20 mouse cellular contexts compared by ENCODE assay signal in the genomic region with DNA sequence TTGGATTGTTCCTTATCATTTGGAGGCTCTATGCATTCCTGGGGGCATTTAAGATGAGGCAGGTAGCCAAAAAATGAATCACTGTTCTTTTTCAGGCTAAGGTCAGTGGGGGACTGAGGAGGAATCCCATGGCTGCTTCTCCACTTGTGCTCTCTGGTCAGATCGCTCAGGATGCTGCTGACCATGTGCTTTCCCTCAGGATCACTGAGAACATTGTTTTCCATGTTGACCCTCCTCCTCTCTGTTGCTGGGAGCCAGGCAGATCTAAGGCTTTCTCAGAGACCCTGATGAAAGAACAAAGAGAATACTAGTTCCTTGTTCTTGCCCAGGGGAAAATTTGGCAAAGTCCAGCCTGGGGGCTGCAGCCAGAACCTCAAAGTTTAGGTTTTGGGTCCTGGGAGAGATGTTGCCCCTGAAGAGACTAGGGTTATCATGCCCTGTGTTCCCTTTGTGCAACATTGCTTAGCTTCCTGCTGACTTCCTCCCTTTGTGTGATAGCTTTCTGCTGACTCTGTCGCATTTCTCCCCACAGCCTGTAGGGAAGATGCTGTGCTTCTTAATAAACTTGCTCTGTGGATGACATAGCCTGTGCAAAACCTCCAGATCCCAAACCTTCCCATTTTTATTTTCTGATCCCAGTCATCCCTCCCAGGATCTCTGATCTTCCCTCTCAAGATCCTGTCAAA. TPM values are rescaled to one million over a fixed set of nuclear protein-coding genes. Genes with fewer than 3 reads are reported as not detected.
DNase-seq lines count a peak whose midpoint lies in the region; ATAC-seq and TF ChIP-seq lines count a peak whose summit lies in the region.
"Had no signal": no experiment of that assay in that cellular context is flagged by ENCODE, and none has a peak within 500 bp of the region (broad histone marks: within the 10 kb centered on the region; RNA-seq: fewer than 3 reads in every experiment).

No protein-coding gene starts in this region.

- no peak overlapping the region for H3K4me3 ChIP-seq in G1E (ENCODE audit: low read depth, low read length)
- H3K4me3 ChIP-seq in heart, embryonic 15.5 days = no peak overlapping the region
- no peak overlapping the region for H3K4me3 ChIP-seq in liver, embryonic 14.5 days (ENCODE audit: insufficient read depth in 1 of 2, low read depth in 2 of 2, low read length in 2 of 2)
- no peak overlapping the region for H3K4me3 ChIP-seq in left cerebral cortex, adult 2 months
- H3K4me3 ChIP-seq: hindbrain, embryonic 13.5 days; limb, embryonic 13.5 days had no signal

- peaks cover 66% of the 10 kb centered on the region for H3K4me1 ChIP-seq in G1E (ENCODE audit: insufficient read depth, low read depth, low read length)
- H3K4me1 ChIP-seq in heart, embryonic 15.5 days (replicated peaks) = peaks cover 6% of the 10 kb centered on the region
- H3K4me1 ChIP-seq in liver, embryonic 14.5 days (replicated peaks; ENCODE audit: control insufficient read depth in 2 of 2, insufficient read depth in 2 of 2, low read length in 1 of 2) = peaks cover 19 to 25% of the 10 kb centered on the region in 2 experiments
- H3K4me1 ChIP-seq: hindbrain, embryonic 13.5 days; limb, embryonic 13.5 days had no signal

- 0 out of 2 replicates have a peak, but pooled peaks have one; percentile 16 for ATAC-seq in G1E (ENCODE audit: extremely low read depth, insufficient number of reproducible peaks, low FRiP score, poor library complexity, severe bottlenecking)
- ATAC-seq in heart, embryonic 15.5 days (replicated peaks; ENCODE audit: insufficient number of reproducible peaks, insufficient read depth, low FRiP score, low read depth) = no peak
- peak; percentile 66; the same call in 1 of the 2 replicates for ATAC-seq in liver, embryonic 14.5 days (ENCODE audit: insufficient read depth)
- ATAC-seq: Patski had no signal

- H3K36me3 ChIP-seq in G1E (replicated peaks) = no peaks in the 10 kb centered on the region
- H3K36me3 ChIP-seq in heart, embryonic 15.5 days = no peaks in the 10 kb centered on the region
- no peaks in the 10 kb centered on the region for H3K36me3 ChIP-seq in liver, embryonic 14.5 days (replicated peaks; ENCODE audit: control insufficient read depth, insufficient read depth, low read depth)
- H3K36me3 ChIP-seq: hindbrain, embryonic 13.5 days; limb, embryonic 13.5 days had no signal

- TF ChIP-seq EP300 in liver, embryonic 14.5 days (IDR thresholded peaks at IDR 0.05; ENCODE audit: low read depth) = no peak

- peak; percentile 87 for DNase-seq in heart, adult 11 months
- DNase-seq in heart, postnatal 36 days = no peak
- peak; percentile 33 for DNase-seq in G1E (ENCODE audit: low spot score)
- DNase-seq in liver, embryonic 14.5 days (ENCODE audit: low read depth in 3 of 3, low spot score in 3 of 3) = no peak
- no peak for DNase-seq in left cerebral cortex, adult 2 months (ENCODE audit: extremely low spot score in 1 of 2, low spot score in 2 of 2)
- no peak for DNase-seq in ovary, adult 18-20 months (ENCODE audit: low spot score)
- no peak for DNase-seq in kidney, adult 11 months
- DNase-seq: cerebellum, adult 11-12 months; cerebellum, postnatal 36 days; kidney, adult 2 months; lung, postnatal 4 days; midbrain, embryonic 14.5 days; thymus, postnatal 25 days had no signal

- H3K9me3 ChIP-seq in G1E (replicated peaks) = peaks cover 7% of the 10 kb centered on the region
- H3K9me3 ChIP-seq in heart, embryonic 15.5 days (replicated peaks) = no peaks in the 10 kb centered on the region
- no peaks in the 10 kb centered on the region for H3K9me3 ChIP-seq in liver, embryonic 14.5 days (ENCODE audit: control insufficient read depth, low read length)
- H3K9me3 ChIP-seq: hindbrain, embryonic 13.5 days; limb, embryonic 13.5 days had no signal

- no peak overlapping the region for H3K4me2 ChIP-seq in heart, embryonic 15.5 days
- peak overlapping the region; percentile 39 for H3K4me2 ChIP-seq in liver, embryonic 14.5 days (ENCODE audit: low read depth)
- H3K4me2 ChIP-seq: hindbrain, embryonic 13.5 days; limb, embryonic 13.5 days had no signal

- H3K27me3 ChIP-seq in G1E (ENCODE audit: insufficient read depth, low read length) = no peaks in the 10 kb centered on the region; the same call in 1 of the 2 replicates
- no peaks in the 10 kb centered on the region for H3K27me3 ChIP-seq in heart, embryonic 15.5 days
- no peaks in the 10 kb centered on the region for H3K27me3 ChIP-seq in liver, embryonic 14.5 days (ENCODE audit: control insufficient read depth, insufficient read depth, low read length)
- H3K27me3 ChIP-seq: CH12.LX; hindbrain, embryonic 13.5 days; limb, embryonic 13.5 days; Patski had no signal

- 0 out of 2 replicates have a peak overlapping the region, but pooled peaks have one; percentile 22 for H3K27ac ChIP-seq in heart, embryonic 15.5 days
- no peak overlapping the region for H3K27ac ChIP-seq in liver, embryonic 14.5 days
- no peak overlapping the region for H3K27ac ChIP-seq in left cerebral cortex, adult 2 months
- H3K27ac ChIP-seq: hindbrain, embryonic 13.5 days; limb, embryonic 13.5 days had no signal

- intact Hi-C loops in heart, postnatal 36 days (cut with DNase I) = loop anchor here (2.0 to 5.0 kb wide), 2 partner anchors 206 to 531 kb away; no protein-coding TSS in a partner anchor
- intact Hi-C loops in left cerebral cortex, adult 2 months (cut with DNase I) = loop anchor here (5.0 kb wide), 1 partner anchor 1496 kb away; no protein-coding TSS in a partner anchor

- no peak for TF ChIP-seq CTCF in G1E (IDR thresholded peaks at IDR 0.05; ENCODE audit: low read depth, low read length)
- no peak for TF ChIP-seq CTCF in liver, embryonic 14.5 days (IDR thresholded peaks at IDR 0.05; ENCODE audit: low read depth)
- TF ChIP-seq CTCF in left cerebral cortex, adult 2 months (IDR thresholded peaks at IDR 0.05) = no peak

- 9% methylated on average over 2 of the region's 2 CpGs for WGBS in heart, embryonic 15.5 days
- 10% methylated on average over 2 of the region's 2 CpGs for WGBS in liver, embryonic 14.5 days (ENCODE audit: insufficient replicate concordance)

- no peak overlapping the region for H3K9ac ChIP-seq in heart, embryonic 15.5 days
- no peak overlapping the region for H3K9ac ChIP-seq in liver, embryonic 14.5 days (replicated peaks)
- H3K9ac ChIP-seq: hindbrain, embryonic 13.5 days; limb, embryonic 13.5 days had no signal

RNA-seq across cellular contexts. Expression of a gene that starts 49.3 kb away (rescaled TPM):
- under 1 TPM in 1 of 2 experiments, not detected in 1; 0.24 TPM for total RNA-seq in heart, postnatal 36 days (2021)
- total RNA-seq in G1E (2014; fragmentation: Nextera tagmentation) = not detected in 2 replicates
- 0.11 and 0.12 TPM in 2 replicates for total RNA-seq in G1E (2017)
- polyA plus RNA-seq in G1E (2012) = not detected in 2 replicates
- polyA plus RNA-seq in heart, embryonic 15.5 days (2015; fragmentation: Nextera tagmentation; extraction: Ambion mirVana) = not detected in 2 replicates
- polyA plus RNA-seq in liver, embryonic 14.5 days (2012; rRNA removed) = not detected in 2 replicates
- not detected in 2 replicates for polyA plus RNA-seq in liver, embryonic 14.5 days (2014; fragmentation: Nextera tagmentation; extraction: Ambion mirVana)
- under 1 TPM; 0.42 to 0.57 TPM for total RNA-seq in left cerebral cortex, adult 2 months (2021)
- total RNA-seq: CH12.LX; left cerebral cortex, adult 18-20 months had no signal
- polyA plus RNA-seq: embryonic facial prominence, embryonic 11.5 days; hindbrain, embryonic 13.5 days; kidney, adult 2 months; limb, embryonic 13.5 days; midbrain, embryonic 14.5 days had no signal

Comparison
In these comparisons a context has a peak if more than half of its experiments do, and no peak if none do; other contexts are left out.
1. DNase-seq: peak in heart, adult 11 months (single experiment) and G1E (single experiment); none in heart, postnatal 36 days (0 of 2), liver, embryonic 14.5 days (0 of 3), left cerebral cortex, adult 2 months (0 of 2), ovary, adult 18-20 months (single experiment) and kidney, adult 11 months (single experiment).